Mouse (Mus musculus) cerebellum, adult 2 months (tissue): ENCODE data around the gene Cyren. TPM values are rescaled to one million over a fixed set of nuclear protein-coding genes. Genes with fewer than 3 reads are reported as not detected.

ENCODE experiments used
- DNase-seq, 2 experiments: peaks; one replicate each; pipeline ENCODE4 v3.0.0; 2021
- H3K27ac ChIP-seq: fragments of 200-500 bp; 2 replicates; pipeline ENCODE4 v1.5.1; 2012; ENCODE audit warnings: low read length, control low read depth, inconsistent platforms; ENCODE audit not compliant: insufficient read depth
- H3K27me3 ChIP-seq: fragments of 200-500 bp; 2 replicates; pipeline ENCODE4 v1.6.1; 2012; ENCODE audit warnings: inconsistent platforms, mild to moderate bottlenecking, low read length, moderate library complexity; ENCODE audit not compliant: control insufficient read depth, insufficient read depth
- H3K4me1 ChIP-seq: fragments of 200-500 bp; 2 replicates; pipeline ENCODE4 v1.6.1; 2011; ENCODE audit warnings: low read length; ENCODE audit not compliant: control insufficient read depth, insufficient read depth
- H3K4me3 ChIP-seq: fragments of 200-500 bp; replicated peaks from 2 replicates; pipeline ENCODE3; 2011; ENCODE audit warnings: mild to moderate bottlenecking, low read depth, low read length, control low read depth; ENCODE audit not compliant: insufficient read depth
- CTCF ChIP-seq: fragments of 200-500 bp; IDR thresholded peaks from 2 replicates; pipeline ENCODE4 v1.5.1; 2011; ENCODE audit warnings: low read depth, mild to moderate bottlenecking, control low read depth, low read length, moderate library complexity, borderline replicate concordance; ENCODE audit not compliant: insufficient read depth
- POLR2A ChIP-seq: fragments of 200-500 bp; IDR thresholded peaks from 2 replicates; pipeline ENCODE4 v1.6.1; 2011; ENCODE audit warnings: low read length, control low read depth, borderline replicate concordance; ENCODE audit not compliant: insufficient read depth
- WGBS: fragments of 180-500 bp; shearing (Covaris S2); methylation state at CpG from one replicate; pipeline ENCODE4 v1.1.7; 2018; 5-methylcytosine and 5-hydroxymethylcytosine counted together
- polyA plus RNA-seq: library from polyadenylated mRNA; depleted of rRNA; stranded (reverse); fragments of >200 nt; gene quantifications from 2 replicates; pipeline ENCODE4 v1.2.3, GENCODE M21; 2012

Cyren gene
- polyA plus RNA-seq, 1 experiment = 4.9 TPM

GRCm38 (mm10) chr6:34875966-34876834 is 1.7 kb downstream of the Cyren start:
- H3K27ac ChIP-seq = no peak overlapping the region

GRCm38 (mm10) chr6:34875268-34875761 is 2.5 kb downstream of the Cyren start:
- DNase-seq = no peak
- 87% methylated on average over 15 of the region's 15 CpGs for WGBS
- 0 out of 2 replicates have a peak overlapping the region, but pooled peaks have one; percentile 40 for H3K27ac ChIP-seq
- H3K4me1 ChIP-seq = no peaks in the 10 kb centered on the region
- H3K27me3 ChIP-seq = no peaks in the 10 kb centered on the region
- H3K4me3 ChIP-seq = no peak overlapping the region
- TF ChIP-seq CTCF (no peak), POLR2A (no peak)

More at GRCm38 (mm10) chr6:34875966-34876834, 1.7 kb downstream of the Cyren start:
- H3K4me3 ChIP-seq = no peak overlapping the region
- H3K27me3 ChIP-seq = no peaks in the 10 kb centered on the region
- no peak for TF ChIP-seq POLR2A
- TF ChIP-seq CTCF = no peak
- WGBS = 73% methylated on average over 12 of the region's 12 CpGs
- H3K4me1 ChIP-seq = no peaks in the 10 kb centered on the region
- peak in 1 of 2 experiments; percentile 7 for DNase-seq

GRCm38 (mm10) chr6:34874101-34874921 is 3.5 kb downstream of the Cyren start:
- no peaks in the 10 kb centered on the region for H3K27me3 ChIP-seq
- no peaks in the 10 kb centered on the region for H3K4me1 ChIP-seq
- H3K4me3 ChIP-seq = no peak overlapping the region
- no peak for DNase-seq
- H3K27ac ChIP-seq = peak overlapping the region; percentile 40
- TF ChIP-seq CTCF (no peak), POLR2A (no peak)
- 72% methylated on average over 21 of the region's 21 CpGs for WGBS

GRCm38 (mm10) chr6:34872871-34873270 is 5.0 kb downstream of the Cyren start:
- 72% methylated on average over 10 of the region's 10 CpGs for WGBS
- TF ChIP-seq POLR2A (no peak), CTCF (no peak)
- no peak for DNase-seq
- Histone ChIP-seq H3K27me3 (no peaks in the 10 kb centered on the region), H3K4me1 (no peaks in the 10 kb centered on the region), H3K27ac (no peak overlapping the region), H3K4me3 (no peak overlapping the region)

- no peak for TF ChIP-seq CTCF
- no peak for TF ChIP-seq POLR2A
- 86% methylated on average over 7 of the region's 7 CpGs for WGBS
- DNase-seq = no peak
- Histone ChIP-seq H3K27me3 (no peaks in the 10 kb centered on the region), H3K4me3 (no peak overlapping the region), H3K27ac (no peak overlapping the region), H3K4me1 (no peaks in the 10 kb centered on the region)
Measured at GRCm38 (mm10) chr6:34871929-34872328, 5.9 kb downstream of the Cyren start.

- Histone ChIP-seq H3K4me1 (no peaks in the 10 kb centered on the region), H3K27ac (no peak overlapping the region), H3K4me3 (no peak overlapping the region), H3K27me3 (no peaks in the 10 kb centered on the region)
- TF ChIP-seq POLR2A (no peak), CTCF (no peak)
- WGBS = 70% methylated on average over 5 of the region's 5 CpGs
- no peak for DNase-seq
Measured at GRCm38 (mm10) chr6:34870724-34871123, 7.1 kb downstream of the Cyren start.

- Histone ChIP-seq H3K27ac (no peak overlapping the region), H3K4me1 (no peaks in the 10 kb centered on the region), H3K27me3 (no peaks in the 10 kb centered on the region), H3K4me3 (no peak overlapping the region)
- 74% methylated on average over 5 of the region's 5 CpGs for WGBS
- TF ChIP-seq CTCF = no peak
- TF ChIP-seq POLR2A = no peak
- DNase-seq = no peak
Measured at GRCm38 (mm10) chr6:34870136-34870535, 7.7 kb downstream of the Cyren start.
